Mouse (Mus musculus) liver, postnatal 0 days (tissue): ENCODE measurements around the gene Sccpdh.

ENCODE experiments used
- CTCF ChIP-seq: sonication (generic); IDR thresholded peaks from 2 replicates; pipeline ENCODE4 v1.5.1; 2016; ENCODE audit warnings: antibody characterized with exemption, low read depth
- EP300 ChIP-seq: IDR thresholded peaks from 2 replicates; pipeline ENCODE4 v1.6.1; 2016; ENCODE audit warnings: antibody characterized with exemption, low read depth, mild to moderate bottlenecking

DNA sequence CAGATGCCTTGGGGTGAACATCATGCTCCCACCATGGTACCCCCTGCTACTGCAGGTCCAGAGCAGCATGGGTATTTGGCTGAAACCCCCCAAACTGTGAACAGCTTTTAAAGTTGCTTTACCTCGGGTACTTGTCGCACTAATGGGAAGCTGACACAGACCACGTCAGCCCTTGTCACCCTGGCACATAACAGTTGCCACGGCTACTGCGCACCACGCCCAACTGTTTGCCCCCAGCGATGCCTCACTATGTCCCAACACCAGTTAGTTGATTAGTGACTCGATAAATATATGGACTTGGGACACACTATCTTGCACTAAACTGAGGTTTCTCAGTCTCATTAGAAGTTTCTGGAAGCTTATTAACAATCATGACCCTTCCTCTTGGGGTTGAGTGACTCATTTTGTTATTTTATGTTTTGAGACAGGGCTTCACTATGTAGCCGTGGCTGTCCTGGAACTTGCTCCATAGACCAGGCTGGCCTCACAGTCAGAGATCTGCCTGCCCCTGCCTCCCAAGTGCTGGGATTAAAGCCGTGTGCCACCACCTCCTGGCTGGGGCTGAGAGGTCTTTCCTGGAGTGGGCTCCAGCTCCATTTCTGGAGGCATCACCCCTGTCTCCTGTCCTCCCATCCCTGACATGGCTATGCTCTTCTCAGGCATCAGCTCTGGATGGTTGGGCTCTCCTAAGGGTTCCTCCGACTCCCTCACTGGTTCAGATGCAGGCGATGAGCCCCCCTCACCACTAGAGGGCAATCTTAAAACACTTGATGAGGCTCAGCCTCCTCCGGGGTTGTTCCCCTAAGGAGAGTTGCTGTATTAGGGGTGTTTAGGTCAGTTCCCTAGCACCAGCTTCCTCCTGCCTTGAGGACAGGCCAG lies 22.7 kb upstream of the Sccpdh start:
- TF ChIP-seq CTCF: peak; percentile 87
- TF ChIP-seq EP300: no peak
